Mouse (Mus musculus): ENCODE data around the gene 4833427G06Rik. TPM values are rescaled to one million over a fixed set of nuclear protein-coding genes. Genes with fewer than 3 reads are reported as not detected.

Gene 4833427G06Rik
- polyA plus RNA-seq, 1 experiment from 2014 or later: not detected

MicroRNAs within 50 kb of the gene (microRNA counts, 519-probe panel; counts per million panel counts)
- microRNA mmu-miR-34b-3p: not detected
- not detected for microRNA mmu-miR-34b-5p
- not detected for microRNA mmu-miR-34c

Small RNAs within 50 kb of the gene (microRNA-seq; reads per million reads assigned to microRNA genes)
- 36.3 reads per million, percentile 39 among the genes with 10 or more reads in this experiment for gene Mir34b
- gene Mir34c: 881 reads per million, percentile 75 among the genes with 10 or more reads in this experiment

Other genes starting within 250 kb of the 4833427G06Rik start
- gene Sik2, start 93.0 kb downstream of the 4833427G06Rik start, polyA plus RNA-seq (2016; fragmentation: Nextera tagmentation; extraction: Ambion mirVana): 16.6 and 16.9 TPM in 2 replicates
- not detected in 2 replicates for gene Btg4, start 41.2 kb downstream of the 4833427G06Rik start, polyA plus RNA-seq (2016; fragmentation: Nextera tagmentation; extraction: Ambion mirVana)
- 6.7 and 7.4 TPM in 2 replicates for gene Layn, start 25.0 kb downstream of the 4833427G06Rik start, polyA plus RNA-seq (2016; fragmentation: Nextera tagmentation; extraction: Ambion mirVana)
- 0.03 TPM in 1 of 2 replicates, not detected in the other for gene Gm32742, start 63.4 kb upstream of the 4833427G06Rik start, polyA plus RNA-seq (2016; fragmentation: Nextera tagmentation; extraction: Ambion mirVana)
- not detected in 2 replicates for gene Pou2af1, start 111.6 kb upstream of the 4833427G06Rik start, polyA plus RNA-seq (2016; fragmentation: Nextera tagmentation; extraction: Ambion mirVana)
- gene Colca2, start 176.5 kb upstream of the 4833427G06Rik start, polyA plus RNA-seq (2016; fragmentation: Nextera tagmentation; extraction: Ambion mirVana): 1.8 and 2.4 TPM in 2 replicates
- 0.32 and 0.36 TPM in 2 replicates for gene 1810046K07Rik, start 226.8 kb upstream of the 4833427G06Rik start, polyA plus RNA-seq (2016; fragmentation: Nextera tagmentation; extraction: Ambion mirVana)

Measured in limb, embryonic 12.5 days (tissue).